Mouse (Mus musculus): ENCODE data around the gene Col4a1. TPM values are rescaled to one million over a fixed set of nuclear protein-coding genes. Genes with fewer than 3 reads are reported as not detected.

The Col4a1 gene
- polyA plus RNA-seq, 1 experiment from 2014 or later, result 123 TPM

DNA sequence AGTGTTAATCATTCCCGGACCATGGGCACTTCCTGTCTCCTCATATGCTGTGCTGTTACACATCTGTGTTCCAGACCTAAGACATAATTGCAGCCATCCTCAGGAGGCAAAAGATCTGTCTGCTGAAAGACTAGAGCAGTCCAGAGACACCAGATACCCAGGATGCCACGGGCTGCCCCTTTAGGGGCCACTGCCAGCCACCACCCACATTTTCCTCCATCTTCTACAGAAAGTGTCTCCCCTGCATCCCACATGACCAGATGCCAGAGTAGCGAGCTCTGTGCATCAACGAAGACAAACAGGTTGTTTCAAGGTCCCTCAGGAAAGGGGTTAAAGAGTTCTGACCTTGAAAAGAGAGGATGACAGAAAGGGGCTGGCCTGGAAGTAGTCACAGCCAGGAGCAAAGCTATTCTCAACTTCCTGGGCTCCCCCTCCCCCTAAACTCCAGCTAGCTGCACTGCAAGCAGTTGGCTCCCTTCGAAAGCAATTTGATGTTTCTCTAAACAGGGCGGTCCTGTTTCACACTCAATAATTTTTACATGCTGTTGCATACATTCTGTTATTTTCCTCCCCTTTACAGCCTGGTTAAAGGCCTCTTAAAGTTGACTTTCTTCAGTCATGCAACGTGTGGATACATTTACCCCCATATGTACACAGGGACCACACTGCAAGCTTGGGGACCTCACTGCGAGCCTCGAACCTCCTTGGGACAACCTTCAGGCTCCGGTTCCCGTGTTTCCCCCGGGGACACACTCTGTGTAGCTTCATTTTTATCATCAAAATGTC is 13.9 kb downstream of the Col4a1 start:
- no peaks in the 10 kb centered on the region for H3K4me1 ChIP-seq (ENCODE audit: control insufficient read depth, insufficient read depth, low read length)
- no peak overlapping the region for H3K4me3 ChIP-seq (replicated peaks; ENCODE audit: low read depth, low read length)
- no peak overlapping the region for H3K9ac ChIP-seq (replicated peaks; ENCODE audit: low read length)
- H3K27ac ChIP-seq (replicated peaks; ENCODE audit: low read depth, low read length), result no peak overlapping the region
- no peaks in the 10 kb centered on the region for H3K27me3 ChIP-seq (ENCODE audit: control insufficient read depth, insufficient read depth, low read length)
- ATAC-seq (ENCODE audit: low FRiP score, low TSS enrichment) (no peak), DNase-seq (no peak)
- H3K36me3 ChIP-seq (ENCODE audit: control insufficient read depth, insufficient read depth, low read length), result no peaks in the 10 kb centered on the region
- WGBS, result 82% methylated on average over 12 of the region's 12 CpGs
- no peaks in the 10 kb centered on the region for H3K9me3 ChIP-seq (ENCODE audit: control insufficient read depth, low read length)
- no peak overlapping the region for H3K4me2 ChIP-seq (ENCODE audit: low read length)

DNA sequence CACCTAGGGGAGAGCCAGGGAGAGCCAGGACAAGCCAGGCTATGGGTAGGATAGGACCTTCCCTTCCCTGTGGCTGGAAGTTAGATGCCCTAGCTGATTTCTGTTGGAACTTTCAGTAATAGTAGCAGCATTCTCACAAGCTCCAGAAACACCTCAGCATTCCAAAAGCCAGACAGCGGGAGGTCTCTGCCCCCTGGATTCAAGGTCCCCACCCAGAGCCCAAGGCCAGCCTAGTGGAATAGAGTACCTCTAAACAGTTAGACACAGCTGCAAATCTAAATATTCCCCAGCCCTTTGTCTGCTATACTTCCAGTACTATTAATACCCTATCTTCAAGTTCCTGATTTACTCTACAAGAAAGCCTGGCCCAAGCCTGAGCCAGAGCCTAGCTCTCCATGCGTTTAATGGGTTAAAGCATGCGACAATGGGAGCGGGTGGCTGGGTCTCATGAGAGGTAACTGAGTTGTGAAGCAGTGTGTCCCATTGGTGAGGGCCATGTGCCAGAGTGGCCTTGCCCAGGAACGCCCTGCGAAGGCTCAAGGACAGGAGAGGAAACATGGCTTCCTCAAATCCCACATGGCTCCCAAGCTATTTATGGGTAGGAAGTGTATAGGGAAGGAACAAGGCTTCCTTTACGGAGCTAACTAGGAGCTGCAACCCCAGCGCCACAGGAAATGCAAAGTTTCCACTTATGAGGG is 15.3 kb downstream of the Col4a1 start:
- DNase-seq, result no peak
- Histone ChIP-seq H3K27me3 (ENCODE audit: control insufficient read depth, insufficient read depth, low read length) (no peaks in the 10 kb centered on the region), H3K9ac (replicated peaks; ENCODE audit: low read length) (no peak overlapping the region), H3K4me2 (ENCODE audit: low read length) (no peak overlapping the region), H3K9me3 (ENCODE audit: control insufficient read depth, low read length) (no peaks in the 10 kb centered on the region), H3K4me1 (ENCODE audit: control insufficient read depth, insufficient read depth, low read length) (no peaks in the 10 kb centered on the region), H3K4me3 (replicated peaks; ENCODE audit: low read depth, low read length) (no peak overlapping the region), H3K27ac (replicated peaks; ENCODE audit: low read depth, low read length) (no peak overlapping the region), H3K36me3 (ENCODE audit: control insufficient read depth, insufficient read depth, low read length) (no peaks in the 10 kb centered on the region)
- WGBS, result 88% methylated on average over 8 of the region's 8 CpGs
- no peak for ATAC-seq (ENCODE audit: low FRiP score, low TSS enrichment)

DNA sequence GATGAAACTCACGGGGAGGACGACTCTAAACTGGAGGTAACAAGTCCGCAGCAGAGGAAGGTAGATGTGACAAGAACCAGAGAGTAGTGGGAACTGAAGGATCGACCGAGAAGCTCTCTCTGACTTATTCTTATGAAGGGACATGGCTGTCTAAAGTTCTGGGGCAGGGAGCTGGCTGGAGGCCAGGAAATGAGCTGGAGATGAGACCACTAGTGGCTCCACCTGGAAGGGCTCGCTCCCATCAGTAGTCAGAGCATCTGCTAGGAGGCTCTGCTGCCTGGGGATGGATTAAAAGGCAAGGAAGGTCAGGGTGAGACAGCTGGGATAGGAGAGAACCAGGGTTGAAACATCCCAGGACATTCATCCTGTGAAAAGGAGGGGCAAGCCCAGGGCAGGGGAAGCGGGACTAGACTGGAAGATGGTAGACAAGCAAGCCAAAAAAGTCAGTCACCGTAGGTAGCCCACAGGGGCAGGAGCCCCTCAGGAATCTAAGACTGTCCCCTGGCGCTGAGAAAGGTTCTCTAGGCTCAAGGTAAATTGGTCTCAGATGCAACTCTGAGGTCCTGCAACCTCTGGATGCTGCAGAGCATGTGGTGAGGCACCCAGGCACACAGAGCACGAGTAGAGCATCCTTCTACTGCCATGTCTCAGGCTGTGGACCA is 16.2 kb downstream of the Col4a1 start:
- Histone ChIP-seq H3K9me3 (ENCODE audit: control insufficient read depth, low read length) (no peaks in the 10 kb centered on the region), H3K27me3 (ENCODE audit: control insufficient read depth, insufficient read depth, low read length) (no peaks in the 10 kb centered on the region), H3K9ac (replicated peaks; ENCODE audit: low read length) (no peak overlapping the region), H3K4me2 (ENCODE audit: low read length) (no peak overlapping the region), H3K27ac (replicated peaks; ENCODE audit: low read depth, low read length) (no peak overlapping the region), H3K4me1 (ENCODE audit: control insufficient read depth, insufficient read depth, low read length) (no peaks in the 10 kb centered on the region), H3K4me3 (replicated peaks; ENCODE audit: low read depth, low read length) (no peak overlapping the region), H3K36me3 (ENCODE audit: control insufficient read depth, insufficient read depth, low read length) (no peaks in the 10 kb centered on the region)
- 89% methylated on average over 10 of the region's 10 CpGs for WGBS
- no peak for DNase-seq
- no peak for ATAC-seq (ENCODE audit: low FRiP score, low TSS enrichment)

DNA sequence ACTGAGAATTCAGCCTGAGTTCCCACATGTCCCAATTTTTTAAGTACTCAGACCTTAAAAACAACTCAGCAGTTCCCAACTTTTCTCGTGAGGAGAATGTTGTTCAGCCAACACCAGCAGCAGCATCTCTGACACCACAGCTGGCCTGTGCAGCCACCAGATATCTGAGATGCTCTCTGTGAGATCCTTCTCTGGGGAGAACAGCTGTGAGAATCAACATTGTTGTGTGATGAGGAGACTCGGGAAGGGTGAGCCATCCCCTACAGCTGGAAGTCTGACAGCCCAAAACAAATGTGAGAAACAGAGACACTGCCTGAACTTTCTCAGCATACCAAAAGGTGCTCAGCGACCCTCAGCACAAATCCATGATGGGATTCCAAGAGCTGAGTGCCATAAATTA is 20.0 kb downstream of the Col4a1 start:
- ATAC-seq (ENCODE audit: low FRiP score, low TSS enrichment) (no peak), DNase-seq (no peak)
- no peaks in the 10 kb centered on the region for H3K9me3 ChIP-seq (ENCODE audit: control insufficient read depth, low read length)
- no peaks in the 10 kb centered on the region for H3K36me3 ChIP-seq (ENCODE audit: control insufficient read depth, insufficient read depth, low read length)
- no peak overlapping the region for H3K27ac ChIP-seq (replicated peaks; ENCODE audit: low read depth, low read length)
- no peak overlapping the region for H3K4me2 ChIP-seq (ENCODE audit: low read length)
- no peak overlapping the region for H3K9ac ChIP-seq (replicated peaks; ENCODE audit: low read length)
- H3K4me3 ChIP-seq (replicated peaks; ENCODE audit: low read depth, low read length), result no peak overlapping the region
- H3K27me3 ChIP-seq (ENCODE audit: control insufficient read depth, insufficient read depth, low read length), result no peaks in the 10 kb centered on the region
- no peaks in the 10 kb centered on the region for H3K4me1 ChIP-seq (ENCODE audit: control insufficient read depth, insufficient read depth, low read length)
- WGBS, result 68% methylated on average over 3 of the region's 3 CpGs

- no peak overlapping the region for H3K4me2 ChIP-seq (ENCODE audit: low read length)
- no peak overlapping the region for H3K4me3 ChIP-seq (replicated peaks; ENCODE audit: low read depth, low read length)
- H3K27me3 ChIP-seq (ENCODE audit: control insufficient read depth, insufficient read depth, low read length), result no peaks in the 10 kb centered on the region
- 0% methylated on average over 1 of the region's 1 CpGs for WGBS
- no peaks in the 10 kb centered on the region for H3K4me1 ChIP-seq (ENCODE audit: control insufficient read depth, insufficient read depth, low read length)
- H3K9ac ChIP-seq (replicated peaks; ENCODE audit: low read length), result no peak overlapping the region
- H3K36me3 ChIP-seq (ENCODE audit: control insufficient read depth, insufficient read depth, low read length), result no peaks in the 10 kb centered on the region
- no peak for ATAC-seq (ENCODE audit: low FRiP score, low TSS enrichment)
- H3K27ac ChIP-seq (replicated peaks; ENCODE audit: low read depth, low read length), result no peak overlapping the region
- H3K9me3 ChIP-seq (ENCODE audit: control insufficient read depth, low read length), result no peaks in the 10 kb centered on the region
- no peak for DNase-seq
Observed at GRCm38 (mm10) chr8:11290533-11290932, 22.1 kb downstream of the Col4a1 start.

GRCm38 (mm10) chr8:11288286-11288685 is 24.3 kb downstream of the Col4a1 start:
- DNase-seq (no peak), ATAC-seq (ENCODE audit: low FRiP score, low TSS enrichment) (no peak)
- Histone ChIP-seq H3K36me3 (ENCODE audit: control insufficient read depth, insufficient read depth, low read length) (no peaks in the 10 kb centered on the region), H3K9me3 (ENCODE audit: control insufficient read depth, low read length) (no peaks in the 10 kb centered on the region), H3K4me3 (replicated peaks; ENCODE audit: low read depth, low read length) (no peak overlapping the region), H3K27ac (replicated peaks; ENCODE audit: low read depth, low read length) (no peak overlapping the region), H3K4me1 (ENCODE audit: control insufficient read depth, insufficient read depth, low read length) (peaks cover under 1% of the 10 kb centered on the region; the same call in 1 of the 2 replicates), H3K27me3 (ENCODE audit: control insufficient read depth, insufficient read depth, low read length) (no peaks in the 10 kb centered on the region), H3K4me2 (ENCODE audit: low read length) (no peak overlapping the region), H3K9ac (replicated peaks; ENCODE audit: low read length) (no peak overlapping the region)
- WGBS, result 33% methylated on average over 6 of the region's 6 CpGs

GRCm38 (mm10) chr8:11287139-11287538 is 25.5 kb downstream of the Col4a1 start:
- Histone ChIP-seq H3K27me3 (ENCODE audit: control insufficient read depth, insufficient read depth, low read length) (no peaks in the 10 kb centered on the region), H3K36me3 (ENCODE audit: control insufficient read depth, insufficient read depth, low read length) (no peaks in the 10 kb centered on the region), H3K4me1 (ENCODE audit: control insufficient read depth, insufficient read depth, low read length) (peaks cover 3% of the 10 kb centered on the region; the same call in 1 of the 2 replicates), H3K9ac (replicated peaks; ENCODE audit: low read length) (no peak overlapping the region), H3K4me2 (ENCODE audit: low read length) (no peak overlapping the region), H3K27ac (replicated peaks; ENCODE audit: low read depth, low read length) (no peak overlapping the region), H3K9me3 (ENCODE audit: control insufficient read depth, low read length) (no peaks in the 10 kb centered on the region), H3K4me3 (replicated peaks; ENCODE audit: low read depth, low read length) (no peak overlapping the region)
- ATAC-seq (ENCODE audit: low FRiP score, low TSS enrichment), result no peak
- no peak for DNase-seq
- 49% methylated on average over 3 of the region's 3 CpGs for WGBS

DNA sequence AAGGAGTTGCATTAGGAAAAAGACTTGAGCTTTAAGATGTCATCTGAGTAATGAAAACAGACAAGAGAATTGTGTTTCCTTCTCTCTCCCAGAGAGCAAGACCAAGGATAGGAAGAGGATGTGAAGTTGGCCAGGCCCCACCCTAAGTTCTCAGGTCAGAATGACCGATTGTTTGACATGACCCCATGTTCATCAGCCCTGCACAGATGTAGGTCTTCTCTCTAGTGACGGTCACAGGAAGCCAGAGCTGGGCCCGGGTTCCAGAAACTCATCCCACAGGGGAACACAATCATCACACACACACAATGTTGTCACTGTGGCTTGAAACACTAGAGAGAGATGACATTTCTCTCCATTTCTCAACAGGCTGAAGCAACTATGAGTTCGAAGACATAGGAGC is 27.2 kb downstream of the Col4a1 start:
- Histone ChIP-seq H3K27ac (replicated peaks; ENCODE audit: low read depth, low read length) (no peak overlapping the region), H3K27me3 (ENCODE audit: control insufficient read depth, insufficient read depth, low read length) (no peaks in the 10 kb centered on the region), H3K4me3 (replicated peaks; ENCODE audit: low read depth, low read length) (no peak overlapping the region), H3K9ac (replicated peaks; ENCODE audit: low read length) (no peak overlapping the region), H3K4me2 (ENCODE audit: low read length) (no peak overlapping the region), H3K9me3 (ENCODE audit: control insufficient read depth, low read length) (no peaks in the 10 kb centered on the region), H3K4me1 (ENCODE audit: control insufficient read depth, insufficient read depth, low read length) (peaks cover 3% of the 10 kb centered on the region; the same call in 1 of the 2 replicates), H3K36me3 (ENCODE audit: control insufficient read depth, insufficient read depth, low read length) (no peaks in the 10 kb centered on the region)
- WGBS, result 83% methylated on average over 4 of the region's 4 CpGs
- DNase-seq (no peak), ATAC-seq (ENCODE audit: low FRiP score, low TSS enrichment) (no peak)
